Mouse (Mus musculus) fat pad, adult 2 months (tissue): Measurements from ENCODE around the gene Bgn.

Experiments used
- DNase-seq: peaks from one replicate; pipeline ENCODE4 v3.0.0-alpha.2; 2011; ENCODE audit warnings: low read depth, low spot score; ENCODE audit errors: extremely low read depth

The Bgn gene

DNA sequence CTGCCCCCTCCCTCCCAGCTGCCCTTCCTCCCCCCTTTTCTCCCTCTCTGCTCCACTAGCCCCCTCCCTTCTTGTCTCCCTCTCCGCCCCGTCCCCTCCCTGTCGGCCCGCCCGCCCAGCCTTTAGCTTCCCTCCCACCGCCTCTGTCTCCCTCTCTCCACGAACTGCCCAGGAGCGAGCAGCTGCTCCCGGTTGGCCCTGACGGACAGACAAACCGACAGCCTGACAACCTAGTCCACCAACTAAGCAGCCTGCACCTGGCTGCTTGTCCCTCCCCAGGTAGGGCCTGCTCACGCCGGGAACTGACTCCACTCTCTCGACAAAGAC lies at the start of gene Bgn:
Gene Bgn, plus strand, starts transcription at position 119 of the 327 bp plus-strand sequence.
- no peak for DNase-seq

DNA sequence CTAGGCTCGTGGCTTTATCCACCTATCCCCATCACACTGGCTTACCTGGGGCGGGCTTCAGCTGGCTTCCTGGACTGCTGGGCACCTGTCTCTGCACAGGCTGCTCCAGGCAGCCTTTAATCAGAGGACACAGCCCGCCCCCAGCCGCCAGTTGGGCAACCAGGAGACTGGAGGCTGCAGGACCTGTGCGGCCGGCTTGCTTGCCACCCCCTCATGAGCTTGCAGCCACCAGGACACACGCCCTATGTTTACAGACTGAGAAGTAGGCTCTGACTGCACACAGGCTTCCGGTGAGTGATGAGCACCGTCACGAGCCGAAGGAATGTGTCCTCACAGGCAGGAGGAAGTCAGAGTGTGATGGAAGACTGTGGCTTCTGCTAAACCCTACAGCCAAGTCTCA lies 48.1 kb upstream of the Bgn start, which contains the start of gene Trex2:
Gene Trex2, minus strand, starts transcription at position 93 of the 400 bp plus-strand sequence.
- DNase-seq, result no peak

DNA sequence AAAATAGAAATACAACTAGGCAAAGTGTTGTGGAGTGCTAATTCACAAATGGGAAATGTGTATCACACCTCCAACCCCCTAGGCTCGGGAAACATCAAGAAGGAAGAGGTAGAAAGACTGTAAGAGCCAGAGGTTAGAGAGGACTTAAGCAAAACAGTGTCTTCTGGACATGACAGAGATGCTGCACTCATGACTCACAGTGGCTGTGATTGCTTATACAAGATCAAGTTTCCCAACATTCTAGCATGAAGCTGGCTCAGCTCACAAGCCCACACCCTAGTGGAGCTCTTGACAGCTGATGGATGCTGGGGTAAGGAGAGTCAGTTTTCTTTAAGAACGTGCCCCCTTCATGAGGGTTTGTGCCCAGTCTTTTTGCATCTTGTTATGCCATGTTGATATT lies 42.0 kb upstream of the Bgn start:
- no peak for DNase-seq

DNA sequence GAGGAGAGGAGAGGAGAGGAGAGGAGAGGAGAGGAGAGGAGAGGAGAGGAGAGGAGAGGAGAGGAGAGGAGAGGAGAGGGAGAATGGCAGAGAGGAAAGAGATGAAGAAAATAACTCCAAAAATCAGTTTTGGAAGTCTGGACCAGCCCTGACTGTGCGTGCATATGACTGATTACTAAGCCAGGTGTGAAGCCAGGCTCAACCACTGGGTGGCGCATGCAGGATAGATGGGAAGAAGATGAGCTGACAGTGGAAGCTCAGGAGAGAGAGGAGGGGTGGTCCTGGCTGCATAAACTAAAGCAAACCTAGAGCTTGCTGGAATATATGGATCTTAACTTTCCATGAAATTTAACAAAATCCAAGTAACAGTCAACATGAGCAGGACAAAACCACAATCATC lies 31.5 kb upstream of the Bgn start:
- no peak for DNase-seq

DNA sequence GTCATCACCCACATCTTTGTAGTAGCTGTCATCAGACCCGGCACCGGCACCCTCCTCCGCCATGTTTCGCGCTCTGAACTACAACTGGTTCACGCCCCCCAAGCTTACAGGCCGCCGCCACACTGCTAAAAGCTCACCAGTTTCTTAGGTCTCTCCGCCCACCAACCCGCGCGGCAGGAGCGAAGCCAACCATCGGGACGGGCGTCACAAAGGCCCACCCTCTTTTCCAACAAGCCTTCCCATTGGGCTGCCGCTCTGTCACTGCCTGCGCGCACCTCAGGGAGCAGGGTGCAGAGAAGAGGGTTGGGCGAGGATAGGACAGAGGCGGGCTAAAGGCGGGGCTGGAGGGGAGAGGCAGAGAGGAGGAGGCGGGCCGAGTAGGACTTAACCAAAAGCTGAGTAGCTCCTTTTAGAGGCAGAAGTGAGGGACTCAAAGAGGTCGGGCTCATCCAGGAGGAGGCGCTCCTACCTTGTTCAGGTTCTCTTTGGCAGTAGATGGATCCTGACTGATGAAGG lies 24.5 kb upstream of the Bgn start, which contains the start of gene Haus7:
Gene Haus7, minus strand, starts transcription at position 168 of the 516 bp plus-strand sequence.
- peak; percentile 62 for DNase-seq

DNA sequence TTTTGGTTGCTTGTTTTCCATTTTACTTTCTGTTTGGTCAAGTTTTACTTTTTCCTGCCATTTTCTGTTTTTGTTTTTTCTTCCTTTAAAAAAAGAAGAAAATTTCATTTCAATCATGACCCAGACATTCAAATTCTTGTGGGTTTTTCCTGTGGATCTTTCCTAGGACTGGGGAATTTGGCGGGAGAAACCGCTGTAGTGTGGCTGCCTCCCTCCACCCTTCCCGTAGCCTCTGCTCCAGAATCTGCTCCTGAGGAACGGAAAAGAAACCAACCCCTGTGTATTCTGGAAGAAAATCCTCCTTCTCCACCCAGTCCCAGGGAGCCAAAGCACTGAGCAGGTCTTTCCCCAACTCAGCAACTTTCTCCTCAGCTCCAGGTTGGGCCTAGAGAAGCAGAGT lies 22.6 kb upstream of the Bgn start:
- DNase-seq, result no peak

DNA sequence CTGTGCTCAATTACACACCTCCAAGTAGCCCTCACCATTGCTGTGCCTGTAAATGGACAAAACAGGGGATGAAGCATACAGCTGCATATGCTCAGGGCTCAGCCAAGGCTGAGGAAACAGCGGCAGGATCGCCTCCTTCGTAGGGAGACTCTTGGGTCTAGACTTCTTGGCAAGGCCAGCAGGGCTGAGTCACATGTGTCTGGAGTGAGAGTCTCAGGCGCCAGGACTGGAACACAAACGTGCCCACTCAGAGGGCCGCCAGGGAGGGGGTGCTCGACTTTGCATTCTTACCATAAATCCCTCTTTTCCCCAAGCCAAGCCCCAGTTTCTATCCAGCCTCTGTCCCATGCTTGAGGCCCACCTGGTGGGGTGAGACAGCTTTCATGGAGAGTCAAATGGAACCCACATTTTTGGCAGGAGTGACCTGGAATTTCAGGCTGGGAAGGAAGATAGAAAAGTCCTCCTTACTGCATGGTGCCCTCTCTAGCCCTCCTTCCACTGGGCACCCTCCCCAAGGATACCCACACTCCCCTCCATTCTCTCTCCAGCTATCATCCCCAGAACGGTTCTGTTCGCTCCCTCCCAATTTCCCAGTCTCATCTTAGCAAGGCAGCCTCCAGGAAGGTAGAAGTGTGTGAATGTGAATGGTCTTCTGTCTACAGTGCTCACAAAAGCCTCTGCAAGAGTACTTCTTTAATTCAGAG lies 17.8 kb upstream of the Bgn start:
- DNase-seq, result no peak

DNA sequence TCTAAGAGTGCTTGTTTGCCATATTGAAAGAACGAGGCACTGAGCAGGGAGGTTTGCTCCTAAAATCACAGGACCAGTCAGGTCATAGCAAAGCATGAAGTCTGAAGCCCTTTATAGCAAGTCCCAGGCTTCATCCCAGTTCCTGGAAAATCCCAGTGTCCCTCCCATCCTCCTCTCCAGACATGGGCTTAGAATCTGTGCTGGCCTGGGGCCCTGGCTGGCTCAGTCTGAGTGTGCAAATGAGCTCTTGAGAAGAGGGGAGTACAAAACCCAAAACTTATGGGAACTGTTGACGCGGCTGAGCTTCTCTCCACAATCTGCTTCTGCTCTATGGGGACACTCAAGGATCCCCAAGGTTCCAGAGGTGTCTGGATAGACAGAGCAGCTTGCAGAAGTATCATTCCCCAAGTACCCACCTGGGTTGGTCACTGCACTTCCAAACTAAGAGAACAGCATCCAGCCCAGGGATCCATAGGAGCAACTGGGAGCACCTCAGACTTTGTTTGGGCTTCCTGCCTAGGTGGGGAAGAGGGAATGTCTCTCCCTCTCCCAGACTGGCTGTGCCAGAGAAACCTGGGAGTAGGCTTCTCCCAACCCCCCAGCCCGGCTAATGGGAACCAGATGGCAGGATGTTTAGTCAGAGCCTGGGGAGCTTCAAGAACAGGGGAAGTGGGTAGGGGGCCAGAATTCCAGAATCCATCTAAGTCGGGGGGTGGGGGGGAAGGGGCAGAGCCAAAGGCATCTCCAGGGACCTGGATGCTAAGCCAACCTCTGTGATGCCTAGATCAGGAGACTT lies 15.8 kb upstream of the Bgn start:
- DNase-seq, result no peak

DNA sequence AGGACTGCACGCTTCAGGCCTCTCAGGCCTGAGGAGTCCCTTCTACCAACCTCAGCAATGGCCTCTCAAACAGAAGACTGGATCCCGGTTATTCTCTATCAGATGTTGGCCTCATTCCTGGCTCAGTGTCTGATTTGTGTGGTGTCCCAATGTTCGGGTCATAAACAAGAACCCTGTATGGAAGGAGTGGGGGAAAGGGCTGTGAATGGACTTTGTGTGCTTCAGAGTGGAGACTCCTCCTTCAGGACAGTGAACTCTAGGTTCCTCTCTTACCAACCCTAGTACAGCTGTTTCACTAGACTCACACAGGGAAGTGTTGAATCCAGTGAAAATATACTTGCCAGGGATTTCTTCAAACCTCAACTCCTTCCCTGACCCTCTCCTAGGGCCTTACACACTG lies 15.1 kb upstream of the Bgn start:
- DNase-seq, result no peak

DNA sequence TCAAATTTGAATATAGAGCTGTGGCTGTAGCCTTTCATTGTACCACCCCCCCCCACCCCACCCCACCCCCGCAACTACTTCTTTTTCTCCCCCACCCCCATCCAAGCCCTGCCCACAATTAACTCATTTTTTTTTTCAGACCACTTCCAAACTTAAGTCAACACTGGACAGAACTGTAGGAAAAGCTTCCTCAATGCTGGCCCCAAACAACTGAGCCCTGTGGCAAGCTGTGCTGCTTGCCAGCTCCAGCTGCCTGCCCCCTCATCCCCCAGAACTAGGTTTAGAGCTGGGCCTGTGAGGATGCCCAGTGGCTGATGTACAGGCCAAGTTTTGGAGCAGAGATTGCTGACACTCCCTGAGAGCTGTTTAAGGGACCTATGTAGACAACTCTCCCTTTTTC lies 14.7 kb upstream of the Bgn start:
- DNase-seq, result no peak

DNA sequence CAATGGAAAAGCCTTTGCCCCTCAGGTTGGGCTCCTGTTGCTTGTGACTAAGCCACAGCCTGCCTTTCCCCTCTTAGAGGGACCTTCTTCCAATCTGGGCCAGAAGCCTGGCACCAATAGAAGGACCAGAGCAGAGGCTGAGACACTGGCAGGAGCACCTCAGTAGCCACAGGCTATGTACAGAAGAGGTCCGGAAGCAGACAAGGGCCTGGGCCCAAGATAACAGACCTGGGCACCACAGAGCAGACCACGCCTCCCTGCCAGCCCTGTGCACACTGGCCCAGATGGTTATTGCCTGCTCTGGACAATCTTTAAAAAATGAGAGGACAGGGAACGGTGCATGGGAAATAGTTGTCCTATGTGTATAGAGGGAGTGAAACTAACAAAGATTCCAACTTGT lies 11.6 kb upstream of the Bgn start:
- DNase-seq, result no peak

DNA sequence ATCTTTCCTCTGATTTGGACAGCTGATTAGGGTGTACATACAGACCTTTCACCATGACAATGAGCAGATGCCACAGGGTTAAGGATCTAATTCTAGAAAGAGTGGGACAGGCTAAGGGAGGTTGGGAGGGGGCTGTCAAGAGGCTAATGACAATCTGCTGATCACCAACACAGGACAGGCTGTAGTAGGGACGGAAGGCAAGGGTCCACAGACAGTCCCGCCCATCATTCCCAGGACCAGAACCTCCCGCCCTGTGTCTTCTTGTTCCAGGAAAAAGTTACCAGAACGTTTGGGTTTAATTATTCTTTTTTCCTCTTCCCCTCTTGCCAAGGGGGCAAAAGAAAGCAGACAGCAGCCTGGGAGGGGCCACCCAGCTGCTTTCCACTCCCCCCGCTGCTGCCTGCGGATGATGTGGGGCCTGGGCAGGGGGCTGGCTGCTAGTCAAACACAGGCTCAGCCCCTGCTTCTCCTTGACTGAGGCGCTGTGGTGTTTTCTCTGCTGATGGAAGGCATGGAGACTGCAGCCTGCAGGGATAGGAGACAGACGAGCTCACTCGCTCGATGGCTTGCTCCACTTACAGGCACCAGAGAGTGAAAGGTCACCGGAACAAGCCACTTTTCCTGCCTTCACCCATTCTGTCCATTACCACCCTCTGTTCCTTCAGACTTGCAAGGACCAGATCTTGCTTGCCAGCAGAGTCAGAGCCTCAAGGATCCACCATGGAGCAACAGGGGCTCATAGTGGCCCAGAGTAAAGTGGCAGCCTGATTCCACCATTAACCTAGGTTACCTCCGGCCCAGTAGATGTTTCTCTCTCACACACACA lies 8.8 kb upstream of the Bgn start:
- DNase-seq, result no peak

DNA sequence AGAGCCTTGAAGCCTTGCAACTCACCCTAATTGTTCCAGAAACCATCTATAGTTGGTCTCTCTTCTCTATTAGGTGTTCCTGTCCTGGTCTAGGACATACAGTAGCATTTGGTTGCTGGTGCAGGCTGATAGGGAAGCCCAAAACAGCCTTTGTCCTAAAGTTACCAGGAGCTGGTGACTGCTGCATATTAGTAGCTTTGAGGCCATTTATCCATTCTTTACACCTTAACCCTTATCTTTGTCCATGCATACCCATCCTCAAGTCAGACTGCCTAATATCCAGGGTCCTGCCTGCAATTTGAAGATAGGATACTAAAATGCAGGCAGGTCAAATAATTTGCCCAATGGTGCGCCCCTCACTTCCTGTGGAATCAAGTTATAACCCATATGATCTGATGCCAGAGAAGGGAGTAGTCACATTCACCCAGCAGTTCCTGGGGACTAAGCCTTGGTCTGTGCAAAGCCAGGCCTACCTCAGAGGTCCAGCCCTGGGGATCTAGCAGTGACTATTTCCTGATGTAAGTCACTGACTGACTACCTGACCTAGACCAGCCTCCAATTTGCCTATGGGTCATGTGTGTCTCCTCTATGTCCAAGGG lies 7.6 kb upstream of the Bgn start:
- DNase-seq, result no peak

DNA sequence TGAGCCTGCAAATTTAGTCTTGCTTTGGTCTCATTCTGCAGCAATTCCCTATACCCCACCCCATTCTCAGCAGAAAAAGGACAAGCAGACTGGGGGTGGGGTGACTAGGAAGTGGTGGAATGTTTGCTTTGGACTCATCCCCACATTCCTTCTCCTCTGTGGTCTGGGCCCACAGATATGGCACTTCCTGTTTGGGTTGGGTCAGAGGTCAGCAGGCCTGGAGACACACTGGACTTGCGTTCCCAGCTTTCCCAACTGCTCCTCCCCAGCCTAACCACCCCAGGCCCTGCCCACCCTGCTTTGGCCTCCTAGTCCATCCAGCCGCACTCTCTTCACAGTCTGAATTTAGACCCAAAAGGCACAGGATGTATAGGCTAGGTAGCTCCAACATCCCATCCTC lies 6.8 kb upstream of the Bgn start:
- DNase-seq, result no peak

DNA sequence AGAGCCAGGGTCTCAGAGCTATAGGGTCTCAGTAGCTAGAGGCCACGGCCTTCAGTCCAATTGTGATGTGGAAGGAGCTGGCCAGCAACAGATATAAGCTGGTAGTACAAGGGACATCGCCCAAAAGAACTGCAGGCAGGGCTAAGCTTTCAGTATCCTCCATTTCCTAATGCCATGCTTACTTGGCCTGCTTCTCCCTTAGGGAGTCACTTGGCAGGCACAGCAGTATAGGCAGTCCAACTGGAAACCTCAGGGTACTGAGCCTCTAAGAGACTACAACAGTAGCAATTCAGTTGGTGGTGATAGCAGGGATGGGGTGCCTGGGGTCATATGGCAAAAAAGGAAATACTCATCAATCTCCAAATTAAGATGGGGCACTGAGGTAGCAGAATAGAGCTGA lies 5.9 kb upstream of the Bgn start:
- no peak for DNase-seq

DNA sequence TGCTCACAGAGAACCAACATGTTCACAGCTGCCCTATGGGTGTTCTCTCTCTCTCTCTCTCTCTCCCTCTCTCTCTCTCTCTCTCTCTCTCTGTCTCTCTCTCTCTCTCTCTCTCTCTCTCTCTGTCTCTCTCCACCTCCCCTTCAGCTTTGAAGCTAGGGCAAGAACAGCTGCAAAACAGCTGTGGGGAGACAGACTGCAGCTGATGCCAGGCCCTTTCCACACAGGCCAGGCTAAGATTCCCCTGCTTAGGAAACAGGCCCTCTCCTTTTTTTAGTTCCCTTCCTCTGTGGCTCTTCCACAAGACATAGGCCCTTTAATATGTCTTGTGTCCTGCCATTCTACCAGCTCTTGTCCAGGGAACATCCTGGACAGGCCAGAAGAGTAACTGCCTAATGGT lies 3.7 kb upstream of the Bgn start:
- DNase-seq, result no peak

DNA sequence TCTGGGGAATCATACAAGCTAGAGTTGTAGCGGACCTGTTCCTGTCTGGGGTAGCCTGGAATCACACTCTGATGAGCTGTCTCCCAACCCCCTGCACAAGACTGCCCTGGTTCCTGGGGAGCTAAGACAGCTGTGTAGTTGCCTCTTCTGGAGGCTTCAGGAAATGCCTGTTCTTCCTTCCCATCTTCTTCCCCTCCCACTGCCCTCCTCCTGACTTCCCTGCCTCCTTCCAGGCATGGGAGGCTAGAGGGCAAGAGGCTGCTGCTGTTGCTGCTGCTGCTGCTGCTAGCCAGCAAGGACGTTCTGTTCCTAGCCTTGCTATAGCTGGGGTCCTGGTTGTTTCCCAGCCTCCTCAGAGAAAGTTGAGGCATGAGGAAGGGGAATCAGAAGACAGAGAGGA lies 3.1 kb upstream of the Bgn start:
- DNase-seq, result no peak

DNA sequence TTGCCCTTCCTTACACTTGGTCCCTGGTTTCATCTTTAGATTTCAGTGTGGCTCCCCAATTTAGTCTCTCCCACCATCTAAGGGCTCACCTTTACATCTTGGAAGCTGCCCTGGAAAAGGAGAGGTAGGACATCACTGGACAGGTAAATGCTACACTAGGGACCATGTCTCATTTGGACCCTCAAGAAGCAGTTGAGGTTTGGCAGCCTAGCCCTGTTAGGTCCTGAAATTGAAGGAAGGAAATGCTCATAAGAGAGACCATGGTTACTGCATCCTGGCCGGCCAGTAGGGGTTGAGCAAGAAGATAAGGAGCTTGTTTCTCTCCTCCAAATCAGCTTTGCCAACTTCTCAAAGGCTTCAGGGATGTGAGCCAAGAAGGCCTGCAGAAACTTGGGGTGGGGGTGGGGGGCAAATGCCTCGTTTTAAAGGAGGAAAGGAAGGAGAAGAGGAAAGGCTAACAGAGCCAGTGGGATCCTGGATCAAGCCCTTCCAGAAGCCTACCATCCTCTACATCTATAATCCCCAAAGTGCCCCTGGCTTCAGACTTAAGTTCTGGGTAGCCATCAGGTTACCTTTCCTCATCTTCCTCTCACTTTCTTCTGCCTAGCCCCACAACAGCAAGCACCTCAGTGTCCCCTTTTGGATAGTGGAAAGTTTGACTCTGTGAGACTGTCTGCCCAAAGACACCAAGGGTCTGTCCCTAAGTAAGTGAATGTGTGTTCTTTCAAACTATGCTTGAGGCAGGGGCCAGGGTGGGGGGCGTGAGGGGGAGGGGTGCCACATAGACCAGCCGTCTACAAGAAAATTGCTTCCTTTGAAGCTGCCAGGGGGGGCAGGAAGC lies 539 bp upstream of the Bgn start:
- DNase-seq, result no peak

DNA sequence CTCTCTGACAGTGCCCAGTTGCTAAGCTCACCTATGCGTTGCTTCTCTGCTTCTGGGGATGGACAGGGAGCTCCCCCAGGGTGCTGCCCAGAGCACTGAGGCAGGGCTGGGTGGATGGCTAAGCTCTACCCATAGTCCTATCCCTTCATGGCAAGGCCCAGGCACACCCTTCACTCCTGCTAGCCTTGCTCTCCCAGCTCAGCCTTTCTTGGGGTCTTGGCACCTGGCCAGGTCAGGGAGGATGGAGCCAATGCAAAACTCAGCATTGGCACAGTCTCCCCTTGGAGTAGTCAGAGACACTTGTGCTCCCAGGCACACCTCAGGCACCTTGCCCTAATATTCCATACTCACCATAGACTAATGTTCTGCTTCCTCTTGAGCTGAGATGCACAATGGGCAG lies 674 bp downstream of the Bgn start:
- DNase-seq, result no peak

DNA sequence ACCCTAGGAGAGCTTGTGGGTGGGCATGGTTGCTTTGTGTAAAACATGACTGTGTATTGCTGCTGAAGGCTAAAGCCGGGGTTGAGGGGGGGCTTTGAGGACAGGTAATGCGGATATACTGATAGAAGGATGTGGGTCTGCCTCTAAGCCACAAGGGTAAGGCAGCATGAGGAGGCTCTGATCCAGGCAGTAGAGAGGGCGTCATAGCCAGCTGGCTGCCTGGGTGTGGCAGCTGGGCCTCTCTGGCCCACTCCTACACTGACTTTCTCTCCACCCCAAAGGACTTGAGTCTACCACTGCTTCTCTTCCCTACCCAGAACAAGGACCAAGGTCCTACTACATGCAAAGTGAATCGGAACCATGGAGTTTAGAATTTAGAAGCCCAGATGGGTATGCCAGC lies 1.5 kb downstream of the Bgn start:
- no peak for DNase-seq
